In the genomic region with DNA sequence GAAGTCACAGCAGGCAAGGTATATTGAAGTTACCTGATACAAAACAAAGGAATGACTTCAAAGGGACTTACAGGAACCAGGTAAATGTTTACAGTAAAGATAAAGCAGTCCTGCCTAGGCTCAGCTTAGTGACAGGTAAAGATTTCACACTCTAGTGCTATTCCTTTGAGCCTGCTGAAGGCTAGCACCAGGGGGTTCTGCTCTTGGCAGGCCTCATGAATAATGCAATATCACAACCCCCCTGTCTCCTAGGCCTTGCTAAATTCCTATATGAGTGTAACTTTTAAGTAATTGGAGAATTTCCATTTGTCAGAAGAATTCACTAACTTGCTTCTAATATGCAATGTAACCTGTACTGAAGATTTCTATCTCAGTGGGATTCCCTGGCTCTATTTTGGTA, we compare ENCODE assay signal across 25 mouse cellular contexts. TPM values are rescaled to one million over a fixed set of nuclear protein-coding genes. Genes with fewer than 3 reads are reported as not detected.
"Had no signal": no experiment of that assay in that cellular context is flagged by ENCODE, and none has a peak within 500 bp of the region (broad histone marks: within the 10 kb centered on the region; RNA-seq: fewer than 3 reads in every experiment).

No protein-coding gene starts in this region.

RNA-seq across cellular contexts. Expression of gene Gm6880, which starts 36.3 kb away (rescaled TPM):
- polyA plus RNA-seq: heart, embryonic 12.5 days; heart, embryonic 13.5 days; heart, embryonic 14.5 days; heart, embryonic 15.5 days; heart, embryonic 16.5 days; heart, postnatal 0 days; hindbrain, embryonic 10.5 days; hindbrain, embryonic 11.5 days; hindbrain, embryonic 12.5 days; hindbrain, embryonic 13.5 days; hindbrain, embryonic 14.5 days; hindbrain, embryonic 15.5 days; hindbrain, embryonic 16.5 days; inflammation-experienced regulatory T-cells, adult 6 months; intestine, embryonic 14.5 days; intestine, embryonic 15.5 days; intestine, embryonic 16.5 days; intestine, postnatal 0 days; kidney, adult 2 months; kidney, embryonic 14.5 days; kidney, embryonic 15.5 days; kidney, embryonic 16.5 days; kidney, postnatal 0 days; large intestine, adult 2 months had no signal

RNA-seq across cellular contexts. Expression of gene Olfr1326-ps1, which starts 57.2 kb away (rescaled TPM):
- polyA plus RNA-seq: heart, embryonic 12.5 days; heart, embryonic 13.5 days; heart, embryonic 14.5 days; heart, embryonic 15.5 days; heart, embryonic 16.5 days; heart, postnatal 0 days; hindbrain, embryonic 10.5 days; hindbrain, embryonic 11.5 days; hindbrain, embryonic 12.5 days; hindbrain, embryonic 13.5 days; hindbrain, embryonic 14.5 days; hindbrain, embryonic 15.5 days; hindbrain, embryonic 16.5 days; hindbrain, postnatal 0 days; inflammation-experienced regulatory T-cells, adult 6 months; intestine, embryonic 14.5 days; intestine, embryonic 15.5 days; intestine, embryonic 16.5 days; intestine, postnatal 0 days; kidney, adult 2 months; kidney, embryonic 14.5 days; kidney, embryonic 15.5 days; kidney, embryonic 16.5 days; kidney, postnatal 0 days; large intestine, adult 2 months had no signal
